In the genomic region with DNA sequence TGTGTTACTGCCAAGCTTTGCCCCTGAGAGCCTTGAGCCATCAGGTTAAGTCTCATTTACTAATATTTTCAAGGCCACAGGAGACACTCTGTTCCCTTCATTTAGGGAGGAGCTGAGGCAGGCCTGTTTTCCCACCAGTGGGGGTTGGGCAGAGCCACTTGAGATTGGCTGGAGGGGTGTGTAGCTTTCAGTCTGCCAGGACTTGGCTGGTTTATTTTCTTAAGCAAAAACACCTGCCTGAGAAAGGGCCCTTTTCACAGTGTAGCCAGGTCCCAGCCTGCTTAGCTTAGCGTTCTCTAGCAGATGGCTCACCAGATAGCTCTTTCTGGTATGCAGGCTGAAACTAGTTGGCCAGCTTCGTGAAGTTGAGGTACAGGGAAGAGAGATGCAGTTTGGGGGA, we compare ENCODE assay signal across 9 mouse cellular contexts. TPM values are rescaled to one million over a fixed set of nuclear protein-coding genes. Genes with fewer than 3 reads are reported as not detected.
A peak's percentile ranks its signal among the peaks of the same experiment; 100 is the strongest.
DNase-seq lines count a peak whose midpoint lies in the region; ATAC-seq and TF ChIP-seq lines count a peak whose summit lies in the region.
"Had no signal": no experiment of that assay in that cellular context is flagged by ENCODE, and none has a peak within 500 bp of the region (broad histone marks: within the 10 kb centered on the region; RNA-seq: fewer than 3 reads in every experiment).

No protein-coding gene starts in this region.

- peaks cover 84% of the 10 kb centered on the region for H3K79me2 ChIP-seq in myocyte (ENCODE audit: control insufficient read depth, insufficient read depth)

- no peak overlapping the region for H3K4me3 ChIP-seq in kidney, embryonic 14.5 days (ENCODE audit: low read length)
- no peak overlapping the region for H3K4me3 ChIP-seq in myocyte

- 23% methylated on average over 2 of the region's 2 CpGs for WGBS in kidney, embryonic 14.5 days

- H3K36me3 ChIP-seq in kidney, embryonic 14.5 days (ENCODE audit: control insufficient read depth, insufficient read depth, low read length), result peaks cover 4% of the 10 kb centered on the region; the same call in 1 of the 2 replicates
- peaks cover 31% of the 10 kb centered on the region for H3K36me3 ChIP-seq in myocyte (ENCODE audit: control insufficient read depth, insufficient read depth)

- H3K4me2 ChIP-seq in kidney, embryonic 14.5 days (replicated peaks; ENCODE audit: low read depth, low read length), result no peak overlapping the region
- H3K4me2 ChIP-seq in myocyte (ENCODE audit: low read depth), result peak overlapping the region; percentile 91

- H3K27me3 ChIP-seq in kidney, embryonic 14.5 days (ENCODE audit: control insufficient read depth, insufficient read depth, low read length), result no peaks in the 10 kb centered on the region
- no peaks in the 10 kb centered on the region for H3K27me3 ChIP-seq in myocyte (ENCODE audit: control insufficient read depth, insufficient read depth, insufficient read length)

- intact Hi-C loops in gastrocnemius, postnatal 36 days (cut with DNase I), result no loop called here

- H3K9ac ChIP-seq in kidney, embryonic 14.5 days (ENCODE audit: low read depth, low read length), result no peak overlapping the region; the same call in 1 of the 2 replicates

- ATAC-seq in kidney, embryonic 14.5 days (ENCODE audit: low FRiP score, low TSS enrichment), result peak; percentile 42
- no peak for ATAC-seq in CD4-positive, CD25-positive, alpha-beta regulatory T cell, adult 4 months

- H3ac ChIP-seq in myocyte (ENCODE audit: control insufficient read depth, insufficient read length), result no peak overlapping the region

- DNase-seq in urinary bladder, adult 18-20 months (ENCODE audit: low spot score in 2 of 2), result peak; percentile 70 to 80
- DNase-seq in urinary bladder, postnatal 10 days (ENCODE audit: low spot score), result no peak
- DNase-seq in gastrocnemius, postnatal 36 days, result peak; percentile 62 to 82
- DNase-seq in frontal cortex, postnatal 36 days (ENCODE audit: low spot score in 2 of 2), result no peak
- DNase-seq in left cerebral cortex, adult 18-20 months (ENCODE audit: low spot score in 2 of 2), result no peak

- H3K27ac ChIP-seq in kidney, embryonic 14.5 days (ENCODE audit: low read depth, low read length), result peak overlapping the region; percentile 81
- H3K27ac ChIP-seq: macrophage had no signal

- H3K9me3 ChIP-seq in kidney, embryonic 14.5 days (ENCODE audit: control insufficient read depth, low read length), result no peaks in the 10 kb centered on the region

- H3K4me1 ChIP-seq in kidney, embryonic 14.5 days (ENCODE audit: control insufficient read depth, insufficient read depth, low read length), result peaks cover 42% of the 10 kb centered on the region

- no peak for TF ChIP-seq POLR2A in myocyte (IDR thresholded peaks at IDR 0.05; ENCODE audit: insufficient read length, low read depth)

TF ChIP-seq in myocyte, 11 proteins besides CTCF, POLR2A, EP300 and RAD21:
- TF ChIP-seq E2F4 (IDR thresholded peaks at IDR 0.05; ENCODE audit: insufficient read depth) (no peak), MYOG (IDR thresholded peaks at IDR 0.05; ENCODE audit: control insufficient read depth in 1 of 3, insufficient read depth in 1 of 3, insufficient read length in 2 of 3, low read depth in 2 of 3) (no peak), CEBPB (IDR thresholded peaks at IDR 0.05; ENCODE audit: insufficient read depth, poor library complexity, severe bottlenecking) (no peak), TCF12 (IDR thresholded peaks at IDR 0.05; ENCODE audit: insufficient read depth, poor library complexity, severe bottlenecking) (no peak), USF1 (IDR thresholded peaks at IDR 0.05; ENCODE audit: low read depth) (no peak), REST (IDR thresholded peaks at IDR 0.05; ENCODE audit: insufficient read depth, insufficient read length) (no peak), MAX (IDR thresholded peaks at IDR 0.05; ENCODE audit: low read depth) (no peak), SRF (IDR thresholded peaks at IDR 0.05; ENCODE audit: control insufficient read depth, insufficient read length, low read depth) (no peak), TCF3 (IDR thresholded peaks at IDR 0.05; ENCODE audit: insufficient read length, low read depth) (no peak)

RNA-seq across cellular contexts. Expression of a gene that starts 5.6 kb away (rescaled TPM):
- 10 to 100 TPM; 34.1 to 50.4 TPM for total RNA-seq in gastrocnemius, postnatal 36 days (2021)
- 463 and 482 TPM in 2 replicates for polyA plus RNA-seq in kidney, embryonic 14.5 days (2014; fragmentation: Nextera tagmentation; extraction: Ambion mirVana)
- polyA plus RNA-seq in myocyte (2012; fragmentation: generic; extraction: Trizol), result 1,009 TPM
- polyA plus RNA-seq in CD4-positive, CD25-positive, alpha-beta regulatory T cell, adult 4 months (2017; shearing (Covaris generic)), result 100 to 1,000 TPM in 1 of 2 experiments, 10 to 100 TPM in 1; 95.7 to 127 TPM
- 10 to 100 TPM; 13.3 to 19.4 TPM for total RNA-seq in left cerebral cortex, adult 18-20 months (2021)

Comparison
In these comparisons a context has a peak if more than half of its experiments do, and no peak if none do; other contexts are left out.
1. DNase-seq: peak in urinary bladder, adult 18-20 months (2 of 2) and gastrocnemius, postnatal 36 days (2 of 2); none in urinary bladder, postnatal 10 days (single experiment), frontal cortex, postnatal 36 days (0 of 2) and left cerebral cortex, adult 18-20 months (0 of 2).